Mouse (Mus musculus) G1E (cell line): ENCODE data around the gene Sppl2a. TPM values are rescaled to one million over a fixed set of nuclear protein-coding genes. Genes with fewer than 3 reads are reported as not detected.
A peak's percentile ranks its signal among the peaks of the same experiment; 100 is the strongest.

ENCODE experiments used
- ATAC-seq: 2 replicates; pipeline ENCODE4 v1.8.0; 2016; ENCODE audit warnings: mild to moderate bottlenecking; ENCODE audit not compliant: insufficient number of reproducible peaks, poor library complexity, low FRiP score, severe bottlenecking; ENCODE audit errors: extremely low read depth
- DNase-seq: peaks from one replicate; pipeline ENCODE4 v3.0.0; 2012; ENCODE audit warnings: low spot score
- H3K27me3 ChIP-seq: 2 replicates; pipeline ENCODE4 v1.6.1; 2012; ENCODE audit warnings: mild to moderate bottlenecking, low read length, inconsistent platforms; ENCODE audit not compliant: insufficient read depth
- H3K36me3 ChIP-seq: replicated peaks from 2 replicates; pipeline ENCODE3; 2012; ENCODE audit warnings: mild to moderate bottlenecking, inconsistent platforms
- H3K4me1 ChIP-seq: 2 replicates; pipeline ENCODE4 v1.6.1; 2012; ENCODE audit warnings: low read depth, low read length, inconsistent platforms, mixed read lengths; ENCODE audit not compliant: insufficient read depth
- H3K4me3 ChIP-seq: 2 replicates; pipeline ENCODE4 v1.5.1; 2012; ENCODE audit warnings: low read depth, mild to moderate bottlenecking, inconsistent platforms, low read length, moderate library complexity, mixed read lengths
- H3K9me3 ChIP-seq: replicated peaks from 2 replicates; pipeline ENCODE4 v1.6.1; 2012; ENCODE audit warnings: inconsistent platforms
- CTCF ChIP-seq: IDR thresholded peaks from 2 replicates; pipeline ENCODE4 v1.5.1; 2012; ENCODE audit warnings: low read depth, low read length, inconsistent platforms, mixed read lengths
- GATA1 ChIP-seq: IDR thresholded peaks from 2 replicates; pipeline ENCODE4 v1.6.1; 2012; ENCODE audit warnings: borderline replicate concordance, low read length, inconsistent platforms, mixed read lengths
- GATA2 ChIP-seq: IDR thresholded peaks from 2 replicates; pipeline ENCODE4 v1.6.1; 2012; ENCODE audit warnings: low read depth, low read length, inconsistent platforms, borderline replicate concordance
- POLR2AphosphoS5 ChIP-seq: IDR thresholded peaks from 2 replicates; pipeline ENCODE4 v1.6.1; 2012; ENCODE audit warnings: low read depth, low read length, inconsistent platforms; ENCODE audit not compliant: insufficient replicate concordance
- TAL1 ChIP-seq: conservative IDR thresholded peaks from 2 replicates; pipeline ENCODE4 v1.6.1; 2012; ENCODE audit warnings: low read depth, low read length, inconsistent platforms, mixed read lengths
- polyA plus RNA-seq: library from polyadenylated mRNA; stranded (reverse); fragments of >175 nt; gene quantifications from 2 replicates; pipeline ENCODE4 v1.2.3, GENCODE M21; 2012
- total RNA-seq, 2 experiments: library from RNA; stranded (forward) in 1 of 2; stranded (reverse) in 1 of 2; fragments of 200-1000 nt in 1 of 2; fragments of >200 nt in 1 of 2; fragmentation: Nextera tagmentation in 1 of 2; gene quantifications; 2 replicates each; pipeline ENCODE4 v1.2.3; 2014 to 2017

Gene Sppl2a
- total and polyA plus RNA-seq, 3 experiments: 6.4 to 63.4 (median 49.0) TPM

- DNase-seq: no peak
- peaks cover 26% of the 10 kb centered on the region for H3K4me1 ChIP-seq
- peaks cover 14% of the 10 kb centered on the region for H3K36me3 ChIP-seq
- H3K27me3 ChIP-seq: peaks cover 4% of the 10 kb centered on the region; the same call in 1 of the 2 replicates
- TF ChIP-seq GATA1: no peak
- H3K4me3 ChIP-seq: no peak overlapping the region
- H3K9me3 ChIP-seq: no peaks in the 10 kb centered on the region
- no peak for ATAC-seq
Observed at GRCm38 (mm10) chr2:126933921-126934320, 886 bp upstream of the Sppl2a start.

GRCm38 (mm10) chr2:126932261-126932896 is 656 bp downstream of the Sppl2a start:
- H3K27me3 ChIP-seq: no peaks in the 10 kb centered on the region
- no peak for TF ChIP-seq GATA1
- no peak for TF ChIP-seq POLR2AphosphoS5
- no peak for TF ChIP-seq GATA2
- TF ChIP-seq CTCF: no peak
- TF ChIP-seq TAL1: no peak
- DNase-seq (peak; percentile 20), ATAC-seq (no peak)
- H3K4me3 ChIP-seq: peak overlapping the region; percentile 92
- peaks cover 21% of the 10 kb centered on the region for H3K4me1 ChIP-seq
- no peaks in the 10 kb centered on the region for H3K9me3 ChIP-seq
- peaks cover 24% of the 10 kb centered on the region for H3K36me3 ChIP-seq

- Histone ChIP-seq H3K9me3 (no peaks in the 10 kb centered on the region), H3K36me3 (peaks cover 30% of the 10 kb centered on the region), H3K4me1 (peaks cover 24% of the 10 kb centered on the region), H3K27me3 (no peaks in the 10 kb centered on the region), H3K4me3 (no peak overlapping the region)
- TF ChIP-seq POLR2AphosphoS5 (no peak), GATA1 (no peak), TAL1 (no peak), GATA2 (no peak), CTCF (no peak)
- DNase-seq: no peak
- no peak for ATAC-seq
Observed at GRCm38 (mm10) chr2:126931784-126932183, 1.3 kb downstream of the Sppl2a start.

GRCm38 (mm10) chr2:126928681-126929080 is 4.4 kb downstream of the Sppl2a start:
- Histone ChIP-seq H3K27me3 (no peaks in the 10 kb centered on the region), H3K36me3 (peaks cover 52% of the 10 kb centered on the region), H3K4me3 (no peak overlapping the region), H3K9me3 (no peaks in the 10 kb centered on the region), H3K4me1 (peaks cover 18% of the 10 kb centered on the region)
- ATAC-seq (no peak), DNase-seq (no peak)
- TF ChIP-seq POLR2AphosphoS5: no peak
- no peak for TF ChIP-seq GATA1
- no peak for TF ChIP-seq TAL1
- TF ChIP-seq GATA2: no peak
- TF ChIP-seq CTCF: no peak

DNA sequence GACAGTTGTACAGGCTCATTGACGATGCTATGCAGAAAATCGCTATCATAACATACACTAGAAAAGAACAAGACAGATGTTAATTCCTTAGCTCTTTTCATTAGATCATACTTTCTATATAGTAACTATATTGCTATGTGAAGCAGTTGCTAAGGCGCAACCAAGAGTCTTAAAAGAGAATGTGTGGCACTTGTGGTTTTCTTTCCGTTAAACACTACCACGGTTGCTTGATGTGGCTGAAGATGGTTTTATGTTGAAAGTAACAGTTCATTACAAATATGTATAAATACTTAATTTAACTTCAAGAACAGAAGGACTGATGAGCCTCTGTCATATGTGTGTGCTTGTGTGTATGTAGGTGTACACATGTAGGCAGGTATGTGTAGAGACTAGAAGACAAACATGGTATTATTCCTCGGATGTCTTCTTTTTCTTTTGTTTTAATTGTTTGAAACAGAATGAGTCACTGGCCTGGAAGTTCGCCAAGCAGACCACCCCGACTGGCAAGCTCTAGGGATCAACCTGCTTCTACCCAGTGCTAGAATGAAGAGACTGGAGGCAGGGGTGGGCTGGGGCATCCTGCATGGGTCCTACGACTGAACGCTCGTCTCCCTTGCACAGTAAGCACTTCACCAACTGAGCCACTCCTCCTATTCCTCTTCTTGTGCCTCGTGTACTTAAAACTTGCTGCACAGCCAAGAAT is 12.5 kb downstream of the Sppl2a start:
- ATAC-seq (no peak), DNase-seq (no peak)
- Histone ChIP-seq H3K27me3 (no peaks in the 10 kb centered on the region), H3K36me3 (peaks cover 84% of the 10 kb centered on the region), H3K4me3 (no peak overlapping the region), H3K9me3 (no peaks in the 10 kb centered on the region), H3K4me1 (no peaks in the 10 kb centered on the region)
- TF ChIP-seq GATA1: no peak
- no peak for TF ChIP-seq GATA2

- no peak overlapping the region for H3K4me3 ChIP-seq
Observed at GRCm38 (mm10) chr2:126916236-126916635, 16.8 kb downstream of the Sppl2a start.

More at GRCm38 (mm10) chr2:126916236-126916635, 16.8 kb downstream of the Sppl2a start:
- Histone ChIP-seq H3K4me1 (no peaks in the 10 kb centered on the region), H3K36me3 (peaks cover 76% of the 10 kb centered on the region), H3K27me3 (no peaks in the 10 kb centered on the region), H3K9me3 (no peaks in the 10 kb centered on the region)
- DNase-seq (no peak), ATAC-seq (no peak)
- TF ChIP-seq GATA2: no peak
- no peak for TF ChIP-seq CTCF
- no peak for TF ChIP-seq GATA1
- TF ChIP-seq TAL1: no peak
- TF ChIP-seq POLR2AphosphoS5: no peak
